Mouse (Mus musculus) heart, postnatal 4 days (tissue): ENCODE data around the gene Zswim5. TPM values are rescaled to one million over a fixed set of nuclear protein-coding genes. Genes with fewer than 3 reads are reported as not detected.
A peak's percentile ranks its signal among the peaks of the same experiment; 100 is the strongest.

Source experiments
- DNase-seq: peaks from one replicate; pipeline ENCODE4 v3.0.0; 2021
- total RNA-seq, 2 experiments: library from RNA; stranded (reverse); gene quantifications; 2 replicates each; pipeline ENCODE4 v1.2.3; 2021

Zswim5 gene
- total RNA-seq, 2 experiments from 2014 or later: 2.1 to 2.4 TPM

GRCm38 (mm10) chr4:117005611-117006400 lies 128.6 kb downstream of the Zswim5 start:
- DNase-seq: no peak

GRCm38 (mm10) chr4:117007058-117007457 lies 129.9 kb downstream of the Zswim5 start:
- DNase-seq: no peak

GRCm38 (mm10) chr4:117010231-117010630 lies 133.1 kb downstream of the Zswim5 start:
- no peak for DNase-seq

- no peak for DNase-seq
Observed at GRCm38 (mm10) chr4:117013596-117013995, 136.4 kb downstream of the Zswim5 start.

- no peak for DNase-seq
Observed at GRCm38 (mm10) chr4:117014901-117015415, 137.8 kb downstream of the Zswim5 start.

- DNase-seq: no peak
Observed at GRCm38 (mm10) chr4:117017738-117018137, 140.6 kb downstream of the Zswim5 start.

GRCm38 (mm10) chr4:117018327-117018726 lies 141.2 kb downstream of the Zswim5 start:
- no peak for DNase-seq

- DNase-seq: peak; percentile 91
Observed at GRCm38 (mm10) chr4:117019206-117020134, 142.3 kb downstream of the Zswim5 start, which contains the start of gene Eif2b3. TSS of gene Eif2b3 (plus strand) at chr4:117019402.

- DNase-seq: no peak
Observed at GRCm38 (mm10) chr4:117023469-117023868, 146.3 kb downstream of the Zswim5 start.

GRCm38 (mm10) chr4:117031105-117031504 lies 153.9 kb downstream of the Zswim5 start:
- no peak for DNase-seq

Other genes starting within 250 kb of the Zswim5 start
- 10 to 100 TPM; 89.1 to 92.2 TPM for gene Nasp, start 249.4 kb upstream of the Zswim5 start, total RNA-seq
- gene Akr1a1, start 225.7 kb upstream of the Zswim5 start, total RNA-seq: 100 to 1,000 TPM; 438 to 466 TPM
- gene Prdx1, start 191.8 kb upstream of the Zswim5 start, total RNA-seq: 100 to 1,000 TPM; 393 to 438 TPM
- gene Mmachc, start 169.0 kb upstream of the Zswim5 start, total RNA-seq: 10 to 100 TPM; 26.5 to 32.4 TPM
- gene Ccdc163, start 168.9 kb upstream of the Zswim5 start, total RNA-seq: 10 to 100 TPM; 10.2 to 10.5 TPM
- gene Tesk2, start 156.4 kb upstream of the Zswim5 start, total RNA-seq: 1 to 10 TPM; 1.9 to 2.1 TPM
- gene Toe1, start 69.7 kb upstream of the Zswim5 start, total RNA-seq: 10 to 100 TPM; 13.3 to 15.4 TPM
- 1 to 10 TPM; 4.0 to 4.2 TPM for gene Mutyh, start 69.7 kb upstream of the Zswim5 start, total RNA-seq
- 1 to 10 TPM; 1.3 to 2.2 TPM for gene Hpdl, start 55.7 kb upstream of the Zswim5 start, total RNA-seq
- 10 to 100 TPM; 80.0 to 83.1 TPM for gene Urod, start 117.0 kb downstream of the Zswim5 start, total RNA-seq
- 10 to 100 TPM; 11.3 to 15.1 TPM for gene Hectd3, start 117.9 kb downstream of the Zswim5 start, total RNA-seq
- gene Eif2b3, start 142.0 kb downstream of the Zswim5 start, total RNA-seq: 10 to 100 TPM; 19.1 to 20.1 TPM
- gene Ptch2, start 218.7 kb downstream of the Zswim5 start, total RNA-seq: 1 to 10 TPM; 4.0 to 5.0 TPM
- gene Btbd19, start 248.3 kb downstream of the Zswim5 start, total RNA-seq: 1 to 10 TPM; 4.6 to 5.9 TPM
- not detected for gene Tctex1d4, start 249.4 kb downstream of the Zswim5 start, total RNA-seq